Mouse (Mus musculus) myocyte (in vitro differentiated cells): ENCODE results near the gene Copg2. TPM values are rescaled to one million over a fixed set of nuclear protein-coding genes. Genes with fewer than 3 reads are reported as not detected.

ENCODE experiments used
- H3K27me3 ChIP-seq: one replicate; pipeline ENCODE4 v1.6.1; 2011; ENCODE audit not compliant: control insufficient read depth, insufficient read depth, insufficient read length
- H3K36me3 ChIP-seq: one replicate; pipeline ENCODE4 v1.6.1; 2011; ENCODE audit not compliant: control insufficient read depth, insufficient read depth
- H3K4me2 ChIP-seq: one replicate; pipeline ENCODE4 v1.6.1; 2011; ENCODE audit warnings: low read depth, control low read depth
- H3K4me3 ChIP-seq: one replicate; pipeline ENCODE4 v1.5.1; 2011; ENCODE audit warnings: mild to moderate bottlenecking, control low read depth, moderate library complexity
- H3K79me2 ChIP-seq: one replicate; pipeline ENCODE4 v1.6.1; 2011; ENCODE audit not compliant: control insufficient read depth, insufficient read depth
- H3ac ChIP-seq: one replicate; pipeline ENCODE4 v1.6.1; 2011; ENCODE audit not compliant: control insufficient read depth, insufficient read length
- CEBPB ChIP-seq: IDR thresholded peaks from 2 replicates; pipeline ENCODE4 v1.6.1; 2011; ENCODE audit warnings: mild to moderate bottlenecking, moderate library complexity; ENCODE audit not compliant: poor library complexity, insufficient read depth, severe bottlenecking
- E2F4 ChIP-seq: IDR thresholded peaks from one replicate; pipeline ENCODE4 v1.6.1; 2011; ENCODE audit warnings: mild to moderate bottlenecking, control low read depth, moderate library complexity; ENCODE audit not compliant: insufficient read depth
- MAX ChIP-seq: IDR thresholded peaks from one replicate; pipeline ENCODE4 v1.6.1; 2011; ENCODE audit warnings: low read depth, mild to moderate bottlenecking, control low read depth
- MYOD1 ChIP-seq, 3 experiments: IDR thresholded peaks; one replicate each; pipeline ENCODE4 v1.6.1; 2011; ENCODE audit warnings: control low read depth in 2 of 3, low read depth in 2 of 3, mild to moderate bottlenecking in 2 of 3, moderate library complexity in 1 of 3; ENCODE audit not compliant: insufficient read length in 2 of 3, control insufficient read depth in 1 of 3
- MYOG ChIP-seq, 3 experiments: IDR thresholded peaks; one replicate each; pipeline ENCODE4 v1.6.1; 2011; ENCODE audit warnings: control low read depth in 2 of 3, low read depth in 2 of 3, mild to moderate bottlenecking in 2 of 3; ENCODE audit not compliant: insufficient read length in 2 of 3, control insufficient read depth in 1 of 3, insufficient read depth in 1 of 3
- POLR2A ChIP-seq: IDR thresholded peaks from one replicate; pipeline ENCODE4 v1.6.1; 2011; ENCODE audit warnings: low read depth, mild to moderate bottlenecking, control low read depth, moderate library complexity; ENCODE audit not compliant: insufficient read length
- POLR2AphosphoS2 ChIP-seq: IDR thresholded peaks from one replicate; pipeline ENCODE4 v1.6.1; 2011; ENCODE audit warnings: low read depth, control low read depth; ENCODE audit not compliant: insufficient read length
- REST ChIP-seq: IDR thresholded peaks from one replicate; pipeline ENCODE4 v1.6.1; 2011; ENCODE audit warnings: mild to moderate bottlenecking, control low read depth, moderate library complexity; ENCODE audit not compliant: insufficient read depth, insufficient read length
- SRF ChIP-seq: IDR thresholded peaks from one replicate; pipeline ENCODE4 v1.6.1; 2011; ENCODE audit warnings: low read depth; ENCODE audit not compliant: control insufficient read depth, insufficient read length
- TCF12 ChIP-seq: IDR thresholded peaks from one replicate; pipeline ENCODE4 v1.6.1; 2011; ENCODE audit warnings: mild to moderate bottlenecking, control low read depth; ENCODE audit not compliant: poor library complexity, insufficient read depth, severe bottlenecking
- TCF3 ChIP-seq: IDR thresholded peaks from one replicate; pipeline ENCODE4 v1.6.1; 2011; ENCODE audit warnings: low read depth, control low read depth; ENCODE audit not compliant: insufficient read length
- USF1 ChIP-seq: IDR thresholded peaks from one replicate; pipeline ENCODE4 v1.6.1; 2011; ENCODE audit warnings: low read depth, mild to moderate bottlenecking, control low read depth, moderate library complexity
- polyA plus RNA-seq: library from polyadenylated mRNA; unstranded; fragments of >200 nt; fragmentation: generic; extraction: Trizol; gene quantifications from one replicate; pipeline ENCODE4 v1.2.1, GENCODE M21; 2012; ENCODE audit warnings: missing spikeins

Gene Copg2
- polyA plus RNA-seq, 1 experiment: 26.6 TPM

- H3ac ChIP-seq: no peak overlapping the region
- no peak overlapping the region for H3K4me3 ChIP-seq
- no peaks in the 10 kb centered on the region for H3K79me2 ChIP-seq
- no peaks in the 10 kb centered on the region for H3K27me3 ChIP-seq
- TF ChIP-seq USF1 (no peak), MYOD1 (IDR thresholded peaks at IDR 0.05; ENCODE audit: control insufficient read depth in 1 of 3, insufficient read length in 2 of 3, low read depth in 2 of 3) (no peak), REST (no peak), POLR2A (no peak), MAX (no peak)
- no peak overlapping the region for H3K4me2 ChIP-seq
- H3K36me3 ChIP-seq: peaks cover 23% of the 10 kb centered on the region
Observed at GRCm38 (mm10) chr6:30745591-30745990, 151.0 kb downstream of the Copg2 start.

DNA sequence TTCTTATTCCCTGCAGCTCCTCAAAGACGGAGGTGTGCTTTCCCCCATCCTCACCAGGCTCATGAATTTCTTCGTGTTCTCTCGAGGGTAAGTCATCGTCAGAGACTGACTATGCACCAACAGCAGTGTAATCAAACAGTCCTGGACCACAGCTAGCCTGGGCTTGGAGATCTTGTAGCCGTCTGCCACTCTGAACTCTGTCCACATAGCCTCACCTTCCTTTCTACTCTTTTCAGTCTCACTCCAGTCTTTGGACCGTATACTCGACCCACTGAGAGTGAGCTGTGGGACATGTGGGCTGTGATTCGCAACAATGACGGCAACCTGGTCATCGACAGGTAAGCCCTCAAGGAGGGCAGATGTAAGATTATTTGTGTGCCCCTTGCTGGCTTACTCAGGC is 151.7 kb downstream of the Copg2 start:
- peaks cover 23% of the 10 kb centered on the region for H3K36me3 ChIP-seq
- no peak overlapping the region for H3ac ChIP-seq
- H3K79me2 ChIP-seq: no peaks in the 10 kb centered on the region
- TF ChIP-seq TCF3: no peak
- TF ChIP-seq REST: no peak
- no peak for TF ChIP-seq USF1
- TF ChIP-seq MYOG (IDR thresholded peaks at IDR 0.05; ENCODE audit: control insufficient read depth in 1 of 3, insufficient read depth in 1 of 3, insufficient read length in 2 of 3, low read depth in 2 of 3): no peak
- TF ChIP-seq POLR2A: no peak
- no peak for TF ChIP-seq CEBPB
- no peak for TF ChIP-seq SRF
- no peak for TF ChIP-seq POLR2AphosphoS2
- TF ChIP-seq MYOD1 (IDR thresholded peaks at IDR 0.05; ENCODE audit: control insufficient read depth in 1 of 3, insufficient read length in 2 of 3, low read depth in 2 of 3): no peak
- no peak for TF ChIP-seq MAX
- no peak for TF ChIP-seq TCF12
- no peaks in the 10 kb centered on the region for H3K27me3 ChIP-seq
- no peak overlapping the region for H3K4me2 ChIP-seq
- H3K4me3 ChIP-seq: no peak overlapping the region

DNA sequence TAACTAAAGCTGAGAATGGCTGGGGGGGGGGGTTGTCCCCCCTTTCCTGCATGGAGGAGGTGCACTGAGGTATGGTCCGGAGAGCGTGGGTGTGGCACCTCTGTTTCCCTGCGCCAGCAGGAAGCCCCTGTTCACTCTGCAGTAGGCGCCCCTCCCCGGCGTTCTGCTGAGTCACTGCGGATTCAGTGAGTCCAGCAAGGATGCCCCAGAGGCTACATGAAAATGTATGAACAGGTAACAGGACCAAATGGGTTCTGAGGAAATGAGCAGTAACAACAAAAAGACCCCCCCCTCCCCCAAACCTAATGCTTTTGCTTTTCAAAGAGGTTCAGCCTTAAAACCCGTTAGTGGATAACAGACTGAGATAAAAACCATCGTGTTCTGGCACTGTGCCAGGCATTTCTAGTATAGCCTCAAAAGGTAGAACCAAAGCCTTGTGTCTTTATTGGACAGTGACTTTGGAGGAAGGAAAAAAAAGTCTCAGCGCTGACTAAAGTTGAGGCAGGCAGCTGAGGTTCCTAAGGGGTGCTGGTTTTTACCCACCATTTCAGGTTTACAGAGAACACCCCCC is 157.3 kb downstream of the Copg2 start:
- no peak overlapping the region for H3ac ChIP-seq
- peaks cover 7% of the 10 kb centered on the region for H3K36me3 ChIP-seq
- H3K27me3 ChIP-seq: no peaks in the 10 kb centered on the region
- peak overlapping the region; percentile 75 for H3K4me2 ChIP-seq
- H3K79me2 ChIP-seq: peaks cover 3% of the 10 kb centered on the region
- H3K4me3 ChIP-seq: peak overlapping the region; percentile 22
- TF ChIP-seq E2F4: no peak
- no peak for TF ChIP-seq POLR2AphosphoS2
- TF ChIP-seq REST: no peak
- TF ChIP-seq POLR2A: no peak
- no peak for TF ChIP-seq TCF12
- no peak for TF ChIP-seq MAX
- no peak for TF ChIP-seq SRF
- no peak for TF ChIP-seq MYOG (IDR thresholded peaks at IDR 0.05; ENCODE audit: control insufficient read depth in 1 of 3, insufficient read depth in 1 of 3, insufficient read length in 2 of 3, low read depth in 2 of 3)
- no peak for TF ChIP-seq MYOD1 (IDR thresholded peaks at IDR 0.05; ENCODE audit: control insufficient read depth in 1 of 3, insufficient read length in 2 of 3, low read depth in 2 of 3)
- no peak for TF ChIP-seq TCF3
- TF ChIP-seq CEBPB: no peak
- TF ChIP-seq USF1: no peak

GRCm38 (mm10) chr6:30738464-30739006 is 158.1 kb downstream of the Copg2 start:
- H3K36me3 ChIP-seq: peaks cover under 1% of the 10 kb centered on the region
- peak overlapping the region; percentile 22 for H3K4me3 ChIP-seq
- TF ChIP-seq POLR2A (no peak), E2F4 (no peak), POLR2AphosphoS2 (no peak), MYOD1 (IDR thresholded peaks at IDR 0.05; ENCODE audit: control insufficient read depth in 1 of 3, insufficient read length in 2 of 3, low read depth in 2 of 3) (no peak), USF1 (no peak), MYOG (IDR thresholded peaks at IDR 0.05; ENCODE audit: control insufficient read depth in 1 of 3, insufficient read depth in 1 of 3, insufficient read length in 2 of 3, low read depth in 2 of 3) (no peak), MAX (no peak), SRF (no peak), CEBPB (no peak), TCF12 (no peak), REST (no peak), TCF3 (no peak)
- H3K4me2 ChIP-seq: peak overlapping the region; percentile 75
- H3K27me3 ChIP-seq: no peaks in the 10 kb centered on the region
- H3ac ChIP-seq: peak overlapping the region; percentile 2
- H3K79me2 ChIP-seq: peaks cover 3% of the 10 kb centered on the region
